Mouse (Mus musculus) CH12.LX (cell line): ENCODE data around the gene Socs7. TPM values are rescaled to one million over a fixed set of nuclear protein-coding genes. Genes with fewer than 3 reads are reported as not detected.

Experiments
- DNase-seq: peaks from one replicate; pipeline ENCODE4 v3.0.0-alpha.2; 2013; ENCODE audit errors: extremely low read depth
- H3K27ac ChIP-seq: 2 replicates; pipeline ENCODE4 v1.5.1; 2012; ENCODE audit warnings: low read depth, mild to moderate bottlenecking, control low read depth, moderate library complexity; ENCODE audit not compliant: insufficient read depth
- H3K27me3 ChIP-seq: replicated peaks from 2 replicates; pipeline ENCODE3; 2012; ENCODE audit warnings: inconsistent platforms
- H3K36me3 ChIP-seq, 2 experiments: replicated peaks in 1 of 2; 2 replicates each; pipeline versions ENCODE3 to v1.6.1; 2012; ENCODE audit warnings: inconsistent platforms in 1 of 2, low read length in 1 of 2, mild to moderate bottlenecking in 1 of 2, mixed read lengths in 1 of 2, moderate library complexity in 1 of 2; ENCODE audit not compliant: control insufficient read depth in 1 of 2, insufficient read depth in 1 of 2
- H3K4me1 ChIP-seq, 2 experiments: 2 replicates each; pipeline ENCODE4 v1.6.1; 2012; ENCODE audit warnings: inconsistent platforms in 1 of 2, moderate library complexity in 1 of 2; ENCODE audit not compliant: insufficient read depth in 2 of 2, control insufficient read depth in 1 of 2
- H3K4me2 ChIP-seq: 2 replicates; pipeline ENCODE4 v1.6.1; 2012; ENCODE audit warnings: low read depth, mild to moderate bottlenecking, control low read depth; ENCODE audit not compliant: poor library complexity, insufficient read depth, severe bottlenecking
- H3K4me3 ChIP-seq, 3 experiments: fragments of 150-350 bp in 1 of 3; sonication (generic) in 1 of 3; replicated peaks in 1 of 3; 2 replicates each; pipeline versions ENCODE3 to v1.5.1; 2011 to 2012; ENCODE audit warnings: low read depth in 2 of 3, low read length in 2 of 3, mild to moderate bottlenecking in 2 of 3, moderate library complexity in 2 of 3, control low read depth in 1 of 3, improper control_type of control experiment in 1 of 3, inconsistent platforms in 1 of 3, mixed read lengths in 1 of 3; ENCODE audit not compliant: poor library complexity in 1 of 3
- H3K79me2 ChIP-seq: replicated peaks from 2 replicates; pipeline ENCODE4 v1.6.1; 2012; ENCODE audit warnings: mild to moderate bottlenecking, moderate library complexity; ENCODE audit not compliant: control insufficient read depth, poor library complexity, insufficient read depth, severe bottlenecking; ENCODE audit errors: extremely low read depth
- H3K9ac ChIP-seq: 2 replicates; pipeline ENCODE4 v1.6.1; 2012; ENCODE audit warnings: low read depth, mild to moderate bottlenecking, control low read depth, moderate library complexity; ENCODE audit not compliant: insufficient read depth
- H3K9me3 ChIP-seq: replicated peaks from 2 replicates; pipeline ENCODE3; 2012; ENCODE audit warnings: low read length, inconsistent platforms, mixed read lengths
- E2F4 ChIP-seq: IDR thresholded peaks from 2 replicates; pipeline ENCODE4 v1.6.1; 2011; ENCODE audit warnings: low read depth, low read length, improper control_type of control experiment; ENCODE audit not compliant: insufficient replicate concordance
- ELF1 ChIP-seq: IDR thresholded peaks from 2 replicates; pipeline ENCODE4 v1.6.1; 2014; ENCODE audit warnings: low read depth, mild to moderate bottlenecking, inconsistent platforms, low read length, improper control_type of control experiment
- EP300 ChIP-seq: IDR thresholded peaks from 2 replicates; pipeline ENCODE4 v1.6.1; 2011; ENCODE audit warnings: low read length, improper control_type of control experiment
- ETS1 ChIP-seq: conservative IDR thresholded peaks from 2 replicates; pipeline ENCODE4 v1.6.1; 2012; ENCODE audit warnings: low read depth, mild to moderate bottlenecking, inconsistent platforms, low read length, improper control_type of control experiment, moderate library complexity
- HCFC1 ChIP-seq: IDR thresholded peaks from 2 replicates; pipeline ENCODE4 v1.6.1; 2012; ENCODE audit warnings: low read depth, mild to moderate bottlenecking, inconsistent platforms, low read length, improper control_type of control experiment
- IRF4 ChIP-seq: IDR thresholded peaks from 2 replicates; pipeline ENCODE4 v1.6.1; 2014; ENCODE audit warnings: low read depth, mild to moderate bottlenecking, inconsistent platforms, low read length, improper control_type of control experiment
- JUN ChIP-seq: IDR thresholded peaks from 2 replicates; pipeline ENCODE4 v1.6.1; 2011; ENCODE audit warnings: low read depth, mild to moderate bottlenecking, low read length, improper control_type of control experiment, moderate library complexity; ENCODE audit not compliant: insufficient read depth
- JUND ChIP-seq: conservative IDR thresholded peaks from 2 replicates; pipeline ENCODE4 v1.6.1; 2011; ENCODE audit warnings: low read depth, low read length, improper control_type of control experiment
- KAT2A ChIP-seq: IDR thresholded peaks from 2 replicates; pipeline ENCODE4 v1.6.1; 2012; ENCODE audit warnings: low read length, improper control_type of control experiment, inconsistent platforms; ENCODE audit not compliant: insufficient replicate concordance
- MAX ChIP-seq: IDR thresholded peaks from 2 replicates; pipeline ENCODE4 v1.6.1; 2011; ENCODE audit warnings: low read length, improper control_type of control experiment
- MAZ ChIP-seq: IDR thresholded peaks from 2 replicates; pipeline ENCODE4 v1.6.1; 2012; ENCODE audit warnings: low read depth, mild to moderate bottlenecking, inconsistent platforms, low read length, improper control_type of control experiment, moderate library complexity
- MXI1 ChIP-seq: IDR thresholded peaks from 2 replicates; pipeline ENCODE4 v1.6.1; 2011; ENCODE audit warnings: mild to moderate bottlenecking, low read depth, low read length, improper control_type of control experiment
- MYC ChIP-seq: IDR thresholded peaks from 2 replicates; pipeline ENCODE4 v1.6.1; 2011; ENCODE audit warnings: low read depth, mild to moderate bottlenecking, improper control_type of control experiment, low read length
- NRF1 ChIP-seq: IDR thresholded peaks from 2 replicates; pipeline ENCODE4 v1.6.1; 2014; ENCODE audit warnings: low read depth, mild to moderate bottlenecking, inconsistent platforms, low read length, improper control_type of control experiment, moderate library complexity
- PAX5 ChIP-seq: IDR thresholded peaks from 2 replicates; pipeline ENCODE4 v1.6.1; 2012; ENCODE audit warnings: low read length, inconsistent platforms, mixed read lengths
- POLR2A ChIP-seq: IDR thresholded peaks from 2 replicates; pipeline ENCODE4 v1.6.1; 2011; ENCODE audit warnings: low read depth, mild to moderate bottlenecking, improper control_type of control experiment, low read length
- POLR2AphosphoS2 ChIP-seq: IDR thresholded peaks from 2 replicates; pipeline ENCODE4 v1.6.1; 2011; ENCODE audit warnings: low read depth, low read length, improper control_type of control experiment
- RAD21 ChIP-seq: IDR thresholded peaks from 2 replicates; pipeline ENCODE4 v1.6.1; 2011; ENCODE audit warnings: low read depth, mild to moderate bottlenecking, low read length, improper control_type of control experiment, moderate library complexity
- SIN3A ChIP-seq: IDR thresholded peaks from 2 replicates; pipeline ENCODE4 v1.6.1; 2012; ENCODE audit warnings: low read length, improper control_type of control experiment, inconsistent platforms
- SMC3 ChIP-seq: IDR thresholded peaks from 2 replicates; pipeline ENCODE4 v1.6.1; 2011; ENCODE audit warnings: low read depth, low read length, improper control_type of control experiment
- TBP ChIP-seq: conservative IDR thresholded peaks from 2 replicates; pipeline ENCODE4 v1.6.1; 2011; ENCODE audit warnings: low read depth, low read length, improper control_type of control experiment
- TCF12 ChIP-seq: IDR thresholded peaks from 2 replicates; pipeline ENCODE4 v1.6.1; 2014; ENCODE audit warnings: low read depth, mild to moderate bottlenecking, inconsistent platforms, low read length, improper control_type of control experiment
- UBTF ChIP-seq: IDR thresholded peaks from 2 replicates; pipeline ENCODE4 v1.6.1; 2012; ENCODE audit warnings: low read depth, mild to moderate bottlenecking, inconsistent platforms, low read length, improper control_type of control experiment, moderate library complexity
- USF1 ChIP-seq: IDR thresholded peaks from 2 replicates; pipeline ENCODE4 v1.6.1; 2014; ENCODE audit warnings: low read depth, mild to moderate bottlenecking, inconsistent platforms, low read length, improper control_type of control experiment
- ZKSCAN1 ChIP-seq: IDR thresholded peaks from 2 replicates; pipeline ENCODE4 v1.6.1; 2012; ENCODE audit warnings: low read depth, inconsistent platforms, low read length, improper control_type of control experiment, borderline replicate concordance
- ZMIZ1 ChIP-seq: IDR thresholded peaks from 2 replicates; pipeline ENCODE4 v1.6.1; 2012; ENCODE audit warnings: low read depth, mild to moderate bottlenecking, inconsistent platforms, low read length, improper control_type of control experiment
- ZNF384 ChIP-seq: IDR thresholded peaks from 2 replicates; pipeline ENCODE4 v1.6.1; 2012; ENCODE audit warnings: low read depth, low read length, improper control_type of control experiment, inconsistent platforms
- dilution Hi-C: fragments of 300-500 bp; cut with MboI; formaldehyde crosslinking; loops from 2 replicates; pipeline ENCODE4 v1.14.3; 2020; ENCODE audit warnings: low sequenced_read_pairs; ENCODE audit not compliant: extremely low pct_unique_long_range_greater_than_20kb, extremely low pct_ligation_motif_present
- in situ Hi-C: fragments of 300-500 bp; cut with MboI; formaldehyde crosslinking; loops from 3 replicates; pipeline ENCODE4 v1.14.3; 2019; ENCODE audit warnings: low sequenced_read_pairs, low pct_ligation_motif_present, low pct_unique_long_range_greater_than_20kb, mixed read lengths
- polyA plus RNA-seq: library from polyadenylated mRNA; unstranded; fragments of >175 nt; gene quantifications from 2 replicates; pipeline ENCODE4 v1.2.1, GENCODE M21; 2012; ENCODE audit warnings: low read depth; ENCODE audit not compliant: insufficient read length
- total RNA-seq, 2 experiments: library from RNA; depleted of rRNA; stranded (reverse); fragments of 300-350 nt in 1 of 2; fragments of >200 nt in 1 of 2; gene quantifications; 2 replicates each; pipeline ENCODE4 v1.2.3; 2012 to 2014

Socs7 gene
- total and polyA plus RNA-seq, 3 experiments, result 11.9 to 17.4 (median 15.1) TPM

GRCm38 (mm10) chr11:97418834-97419539 lies 56.6 kb downstream of the Socs7 start:
- Histone ChIP-seq H3K36me3 (peaks cover 0 to 2% of the 10 kb centered on the region in 2 experiments), H3K27ac (no peak overlapping the region), H3K27me3 (no peaks in the 10 kb centered on the region), H3K4me3 (no peak overlapping the region), H3K4me1 (peaks cover 4 to 15% of the 10 kb centered on the region in 2 experiments; a peak in 2 of 4 replicates), H3K9me3 (no peaks in the 10 kb centered on the region), H3K79me2 (no peaks in the 10 kb centered on the region), H3K9ac (no peak overlapping the region), H3K4me2 (no peak overlapping the region)
- dilution Hi-C loops, result no loop called here
- TF ChIP-seq USF1 (no peak), ZKSCAN1 (no peak), TBP (no peak), E2F4 (no peak), NRF1 (no peak), UBTF (no peak), IRF4 (no peak), HCFC1 (no peak), POLR2A (no peak), JUND (no peak), SMC3 (no peak), PAX5 (no peak), MYC (no peak), ZMIZ1 (no peak), RAD21 (no peak), SIN3A (no peak), ELF1 (no peak), ZNF384 (no peak), TCF12 (no peak), KAT2A (no peak)
- no peak for DNase-seq
- in situ Hi-C loops, result no loop called here

- no peak overlapping the region for H3K4me2 ChIP-seq
- in situ Hi-C loops (no loop called here), dilution Hi-C loops (no loop called here)
- H3K9me3 ChIP-seq, result no peaks in the 10 kb centered on the region
- H3K36me3 ChIP-seq, result peaks cover 0 to 2% of the 10 kb centered on the region in 2 experiments
- no peaks in the 10 kb centered on the region for H3K27me3 ChIP-seq
- H3K4me3 ChIP-seq, result no peak overlapping the region
- no peak for TF ChIP-seq EP300
- no peak for TF ChIP-seq JUN
- TF ChIP-seq ZNF384, result no peak
- TF ChIP-seq ZMIZ1, result no peak
- TF ChIP-seq POLR2AphosphoS2, result no peak
- no peak for TF ChIP-seq MAX
- no peak for TF ChIP-seq E2F4
- no peak for TF ChIP-seq ELF1
- no peak for TF ChIP-seq MAZ
- TF ChIP-seq NRF1, result no peak
- no peak for TF ChIP-seq MXI1
- no peak for TF ChIP-seq KAT2A
- no peak for TF ChIP-seq IRF4
- no peak for TF ChIP-seq ETS1
- TF ChIP-seq SMC3, result no peak
- TF ChIP-seq ZKSCAN1, result no peak
- TF ChIP-seq PAX5, result no peak
- no peak for TF ChIP-seq POLR2A
- H3K4me1 ChIP-seq, result peaks cover 8 to 20% of the 10 kb centered on the region in 2 experiments; a peak in 3 of 4 replicates
- H3K9ac ChIP-seq, result no peak overlapping the region
- DNase-seq, result no peak
- no peaks in the 10 kb centered on the region for H3K79me2 ChIP-seq
- no peak overlapping the region for H3K27ac ChIP-seq
These were observed 57.2 kb downstream of the Socs7 start for GRCm38 (mm10) chr11:97419540-97419900.
